Mouse (Mus musculus): ENCODE data around the gene Kcnj9.

DNA sequence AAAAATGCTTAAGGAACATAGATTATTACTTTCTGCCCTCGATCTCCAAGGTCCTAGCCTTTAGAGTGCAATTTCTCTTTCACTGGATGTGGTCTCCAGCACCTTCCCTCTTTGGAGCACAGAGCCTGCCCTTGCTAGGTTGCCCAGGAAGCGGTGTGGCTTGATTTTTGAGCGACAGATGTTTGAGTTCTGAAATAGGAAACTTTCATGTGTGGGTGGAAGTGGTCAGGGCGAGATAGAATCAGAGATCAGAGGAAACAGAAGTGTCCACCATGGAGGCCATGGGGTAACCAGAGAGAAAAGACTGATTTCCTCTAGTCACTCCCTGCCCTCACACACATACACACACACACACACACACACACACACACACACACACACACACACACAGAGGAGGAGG is 22.9 kb downstream of the Kcnj9 start:
- TF ChIP-seq POLR2A (IDR thresholded peaks at IDR 0.05; ENCODE audit: control insufficient read depth, extremely low read depth, insufficient read depth, low read length, poor library complexity) (no peak), CTCF (IDR thresholded peaks at IDR 0.05; ENCODE audit: borderline replicate concordance, control insufficient read depth, extremely low read depth, insufficient read depth, low read length, poor library complexity) (no peak)
